Mouse (Mus musculus): Measurements from ENCODE around the gene Frat2.

GRCm38 (mm10) chr19:41832501-41833201, 15.3 kb downstream of the Frat2 start:
- TF ChIP-seq FLI1 (IDR thresholded peaks at IDR 0.05; ENCODE audit: low read length) (no peak), GATA1 (IDR thresholded peaks at IDR 0.05; ENCODE audit: borderline replicate concordance, low read length) (no peak)

Measured in megakaryocyte, embryonic 14.5 days (primary cell).